In the genomic region with DNA sequence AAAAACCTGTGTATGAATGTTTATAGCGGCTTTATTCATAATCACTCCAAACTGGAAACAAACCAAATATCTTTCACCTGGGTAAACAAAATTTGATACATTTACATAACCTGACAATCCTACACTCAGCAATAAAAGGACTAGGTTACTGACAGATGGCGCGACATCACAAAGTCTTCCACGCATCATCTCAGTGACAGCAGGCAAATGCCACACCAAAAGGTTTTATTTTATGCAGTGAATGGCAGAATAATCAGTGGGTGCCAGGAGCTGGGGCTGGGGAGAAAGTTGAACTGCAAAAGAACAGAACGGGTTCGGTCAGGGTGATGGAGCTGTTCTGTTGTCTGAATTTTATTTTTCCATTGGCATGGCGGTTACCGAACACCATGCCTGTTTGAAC, we compare ENCODE assay signal across 19 mouse cellular contexts. TPM values are rescaled to one million over a fixed set of nuclear protein-coding genes. Genes with fewer than 3 reads are reported as not detected.
A peak's percentile ranks its signal among the peaks of the same experiment; 100 is the strongest.
DNase-seq lines count a peak whose midpoint lies in the region; ATAC-seq and TF ChIP-seq lines count a peak whose summit lies in the region.
"Had no signal": no experiment of that assay in that cellular context is flagged by ENCODE, and none has a peak within 500 bp of the region (broad histone marks: within the 10 kb centered on the region; RNA-seq: fewer than 3 reads in every experiment).

No protein-coding gene starts in this region.

- H3K9me3 ChIP-seq in intestine, postnatal 0 days (ENCODE audit: control insufficient read depth): no peaks in the 10 kb centered on the region
- H3K9me3 ChIP-seq: embryonic facial prominence, embryonic 13.5 days; heart, embryonic 13.5 days; hindbrain, embryonic 15.5 days had no signal

- H3K9ac ChIP-seq in intestine, postnatal 0 days (ENCODE audit: low read depth, low read length): no peak overlapping the region
- H3K9ac ChIP-seq: embryonic facial prominence, embryonic 13.5 days; heart, embryonic 13.5 days; hindbrain, embryonic 15.5 days had no signal

- H3K27me3 ChIP-seq in intestine, postnatal 0 days (replicated peaks; ENCODE audit: control insufficient read depth, insufficient read depth, low read length): no peaks in the 10 kb centered on the region
- H3K27me3 ChIP-seq: embryonic facial prominence, embryonic 13.5 days; heart, embryonic 13.5 days; hindbrain, embryonic 15.5 days had no signal

- peak; percentile 25 for DNase-seq in CD4-positive helper T cell, adult 2 months (ENCODE audit: low read depth, low spot score)
- peak; percentile 20 for DNase-seq in brain, adult 2 months (ENCODE audit: low read depth, low spot score)
- peak; percentile 40 for DNase-seq in layer of hippocampus, adult 11-12 months (ENCODE audit: low spot score)
- peak; percentile 43 for DNase-seq in layer of hippocampus, adult 9-10 months (ENCODE audit: low spot score)
- DNase-seq in left cerebral cortex, adult 11 months (ENCODE audit: low spot score): no peak
- no peak for DNase-seq in cerebellum, adult 11-12 months
- DNase-seq: adrenal gland, adult 8-10 months; adrenal gland, postnatal 36 days; cerebellum, adult 8-10 months; cerebellum, postnatal 36 days; gastrocnemius, postnatal 14 days; heart, postnatal 36 days had no signal

- no peak for TF ChIP-seq CTCF in intestine, postnatal 0 days (IDR thresholded peaks at IDR 0.05; ENCODE audit: low read depth)

- ATAC-seq in granulocyte monocyte progenitor cell, adult 5-6 weeks (replicated peaks; ENCODE audit: poor library complexity, severe bottlenecking): no peak
- ATAC-seq in intestine, postnatal 0 days: no peak
- ATAC-seq: intestine, embryonic 16.5 days had no signal

- WGBS in intestine, postnatal 0 days: 91% methylated on average over 8 of the region's 8 CpGs

- H3K4me1 ChIP-seq in intestine, postnatal 0 days (replicated peaks; ENCODE audit: control insufficient read depth, insufficient read depth, low read length): no peaks in the 10 kb centered on the region
- H3K4me1 ChIP-seq: hindbrain, embryonic 15.5 days had no signal

- H3K36me3 ChIP-seq in intestine, postnatal 0 days (ENCODE audit: control insufficient read depth, insufficient read depth): no peaks in the 10 kb centered on the region
- H3K36me3 ChIP-seq: embryonic facial prominence, embryonic 13.5 days; G1E; heart, embryonic 13.5 days; hindbrain, embryonic 15.5 days had no signal

- no peak overlapping the region for H3K4me3 ChIP-seq in intestine, postnatal 0 days (ENCODE audit: low read depth, low read length)
- H3K4me3 ChIP-seq: embryonic facial prominence, embryonic 13.5 days; heart, embryonic 13.5 days; hindbrain, embryonic 15.5 days had no signal

- no peak overlapping the region for H3K27ac ChIP-seq in intestine, postnatal 0 days (ENCODE audit: low read depth, low read length)
- H3K27ac ChIP-seq: embryonic facial prominence, embryonic 13.5 days; heart, embryonic 13.5 days; hindbrain, embryonic 15.5 days had no signal

- H3K4me2 ChIP-seq in intestine, postnatal 0 days (replicated peaks; ENCODE audit: low read depth): no peak overlapping the region
- H3K4me2 ChIP-seq: embryonic facial prominence, embryonic 13.5 days; heart, embryonic 13.5 days; hindbrain, embryonic 15.5 days had no signal

RNA-seq across cellular contexts. Expression of a gene that starts 31.5 kb away (rescaled TPM):
- 97.2 and 121 TPM in 2 replicates for total RNA-seq in granulocyte monocyte progenitor cell, adult 5-6 weeks (2014; fragmentation: Nextera tagmentation)
- 52.1 and 58.9 TPM in 2 replicates for total RNA-seq in granulocyte monocyte progenitor cell, adult 5-6 weeks (2017)
- polyA plus RNA-seq in intestine, postnatal 0 days (2015; fragmentation: Nextera tagmentation; extraction: Ambion mirVana): 18.0 and 21.0 TPM in 2 replicates

Comparison
In these comparisons a context has a peak if more than half of its experiments do, and no peak if none do; other contexts are left out.
1. DNase-seq: peak in CD4-positive helper T cell, adult 2 months (single experiment), brain, adult 2 months (single experiment), layer of hippocampus, adult 11-12 months (single experiment) and layer of hippocampus, adult 9-10 months (single experiment); none in left cerebral cortex, adult 11 months (single experiment) and cerebellum, adult 11-12 months (single experiment).